Mouse (Mus musculus) heart, embryonic 14.5 days (tissue): ENCODE measurements around the gene Thoc5. TPM values are rescaled to one million over a fixed set of nuclear protein-coding genes. Genes with fewer than 3 reads are reported as not detected.

Source experiments
- microRNA-seq: library from miRNA; unstranded; fragments of <30 nt; microRNA quantifications from one replicate; pipeline ENCODE4, GENCODE M21; 2016
- polyA plus RNA-seq: library from polyadenylated mRNA; unstranded; fragments of >200 nt; fragmentation: Nextera tagmentation; extraction: Ambion mirVana; gene quantifications from 2 replicates; pipeline ENCODE4 v1.2.1, GENCODE M21; 2014

Gene Thoc5
- polyA plus RNA-seq, 1 experiment from 2014 or later, result 24.6 TPM

Small RNAs within 50 kb of the gene (microRNA-seq; reads per million reads assigned to microRNA genes)
- not detected for gene Mir6918

Other genes starting within 250 kb of the Thoc5 start
- 2,176 and 2,265 TPM in 2 replicates for gene Uqcr10, start 191.0 kb upstream of the Thoc5 start, polyA plus RNA-seq
- 52.9 and 58.3 TPM in 2 replicates for gene Zmat5, start 190.6 kb upstream of the Thoc5 start, polyA plus RNA-seq
- gene Cabp7, start 148.5 kb upstream of the Thoc5 start, polyA plus RNA-seq, result 0.08 and 0.11 TPM in 2 replicates
- 29.5 and 33.1 TPM in 2 replicates for gene Nf2, start 45.8 kb upstream of the Thoc5 start, polyA plus RNA-seq
- gene Nipsnap1, start 21.4 kb upstream of the Thoc5 start, polyA plus RNA-seq, result 28.8 and 30.1 TPM in 2 replicates
- gene Nefh, start 52.7 kb downstream of the Thoc5 start, polyA plus RNA-seq, result 0.20 and 0.35 TPM in 2 replicates
- gene Ap1b1, start 91.5 kb downstream of the Thoc5 start, polyA plus RNA-seq, result 40.7 and 45.0 TPM in 2 replicates
- 1.1 and 2.0 TPM in 2 replicates for gene Rasl10a, start 162.8 kb downstream of the Thoc5 start, polyA plus RNA-seq
- gene Gas2l1, start 170.0 kb downstream of the Thoc5 start, polyA plus RNA-seq, result 22.4 and 24.6 TPM in 2 replicates
- gene Rhbdd3, start 203.6 kb downstream of the Thoc5 start, polyA plus RNA-seq, result 33.5 TPM in 2 replicates
- gene Ewsr1, start 203.9 kb downstream of the Thoc5 start, polyA plus RNA-seq, result 198 and 242 TPM in 2 replicates